Mouse (Mus musculus): ENCODE results near the gene Armc9.

GRCm38 (mm10) chr1:86148161-86148560, 6.4 kb upstream of the Armc9 start:
- no peak for TF ChIP-seq CTCF (IDR thresholded peaks at IDR 0.05; ENCODE audit: borderline replicate concordance, insufficient read depth, low read depth, low read length)
- no peak for TF ChIP-seq POLR2A (IDR thresholded peaks at IDR 0.05; ENCODE audit: borderline replicate concordance, insufficient read depth, low read length)

Data from cerebellum, adult 2 months (tissue).